Mouse (Mus musculus) CD4-positive, CD25-positive, alpha-beta regulatory T cell, adult 4 months (primary cell): Measurements from ENCODE around the gene Tax1bp3. TPM values are rescaled to one million over a fixed set of nuclear protein-coding genes. Genes with fewer than 3 reads are reported as not detected.

Experiments
- ATAC-seq: one replicate; pipeline ENCODE4 v1.8.0; 2017
- polyA plus RNA-seq, 2 experiments: library from polyadenylated mRNA; unstranded; fragments of 100-300 nt; shearing (Covaris generic); gene quantifications; one replicate each; pipeline ENCODE4 v1.2.1; 2017

Gene Tax1bp3
- polyA plus RNA-seq, 2 experiments from 2014 or later, result 27.4 to 30.8 TPM

DNA sequence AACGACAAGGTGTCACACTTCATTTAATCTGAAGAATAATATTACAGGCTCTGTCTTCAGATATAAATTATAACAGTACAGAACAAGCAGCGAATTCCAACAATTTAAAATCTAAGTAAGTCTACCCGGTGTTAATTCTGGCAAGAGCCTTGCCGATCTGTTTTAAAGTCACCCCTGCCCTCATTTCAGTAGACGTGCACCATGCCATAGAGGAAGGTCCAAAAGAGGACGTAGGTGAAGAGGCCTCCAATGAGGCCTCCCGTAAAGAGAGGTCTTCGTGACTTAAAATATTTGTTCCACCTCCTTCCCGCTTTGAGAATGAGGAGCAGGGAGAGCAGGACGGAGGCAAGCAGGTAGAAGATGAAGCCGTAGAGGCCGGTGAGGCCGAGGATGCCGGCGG, 697 bp upstream of the Tax1bp3 start:
- no peak for ATAC-seq

DNA sequence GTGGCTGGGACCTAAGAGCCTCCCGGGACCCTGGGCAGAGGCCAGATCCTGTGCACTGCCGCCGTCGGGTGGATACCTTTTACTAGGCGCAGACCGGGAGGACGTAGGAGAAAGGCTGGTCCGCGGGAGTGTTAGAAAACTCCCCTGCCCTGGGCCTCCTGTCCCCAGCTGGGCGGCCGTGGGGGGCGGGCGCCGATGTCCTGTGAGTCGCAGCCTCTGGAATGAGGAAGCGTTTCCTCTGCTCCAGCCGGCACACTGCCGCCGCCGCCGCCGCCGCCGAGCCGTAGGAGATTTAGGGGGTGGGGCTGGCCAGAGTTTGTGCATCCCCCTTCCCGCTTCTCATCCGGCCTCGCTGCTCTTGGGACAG, 609 bp downstream of the Tax1bp3 start:
- ATAC-seq, result peak; percentile 5

- no peak for ATAC-seq
These were observed 1.0 kb downstream of the Tax1bp3 start for GRCm38 (mm10) chr11:73177895-73178294.

DNA sequence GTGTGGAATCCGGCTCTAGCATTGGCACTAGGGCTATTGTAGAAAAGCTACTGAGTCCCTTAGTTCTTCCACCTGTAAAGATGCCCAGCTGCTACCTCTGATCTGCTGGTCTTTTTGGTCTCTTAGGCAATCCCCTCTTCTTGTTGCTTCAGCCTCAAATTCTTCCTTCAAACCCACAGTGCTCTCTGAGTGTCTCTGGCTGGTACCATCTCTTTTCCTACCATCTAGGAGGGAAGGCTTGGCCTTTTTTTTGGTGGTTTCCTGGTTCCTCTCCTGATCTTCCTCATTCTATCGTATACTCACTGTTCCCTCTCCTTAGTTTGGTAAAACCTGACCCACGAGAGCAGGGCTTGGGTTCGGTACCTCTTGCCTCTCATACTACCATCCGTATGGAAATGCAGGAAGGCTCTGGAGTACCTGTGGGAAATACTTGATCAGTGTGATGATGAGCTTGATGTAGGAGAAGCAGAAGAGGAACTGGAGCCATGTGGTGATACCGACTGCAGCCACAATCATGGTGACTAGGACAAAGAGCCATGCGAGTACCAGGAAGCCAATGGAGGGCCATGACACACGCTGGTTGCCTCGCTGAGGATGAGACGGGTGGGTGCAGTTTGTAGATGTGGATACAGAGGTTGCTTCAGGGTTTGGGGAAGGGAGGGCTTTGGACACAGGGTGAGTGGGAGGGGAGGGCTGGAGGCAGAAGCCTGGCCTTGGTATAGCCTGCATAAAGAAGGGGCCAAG, 9.2 kb downstream of the Tax1bp3 start:
- ATAC-seq, result no peak

DNA sequence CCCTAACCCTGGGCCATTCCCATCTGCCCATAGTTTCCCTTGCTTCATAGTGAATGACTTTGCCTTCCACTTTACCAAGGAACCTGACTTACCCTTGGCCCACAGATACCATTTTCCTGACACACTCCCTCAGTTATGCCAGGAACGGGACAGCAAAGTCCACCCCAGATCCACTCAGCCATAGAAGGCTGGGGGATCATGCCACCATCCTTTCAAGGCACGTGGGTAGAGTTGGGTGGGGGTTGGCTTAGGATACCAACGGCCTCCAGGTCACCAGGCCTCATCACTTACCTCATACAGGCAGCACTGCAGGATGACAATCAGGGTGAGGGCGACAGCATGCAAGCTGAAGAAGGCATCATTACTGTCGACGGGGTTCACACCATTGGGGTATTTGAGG, 10.3 kb downstream of the Tax1bp3 start:
- ATAC-seq, result no peak

- no peak for ATAC-seq
These were observed 16.2 kb downstream of the Tax1bp3 start for GRCm38 (mm10) chr11:73193047-73193446.

DNA sequence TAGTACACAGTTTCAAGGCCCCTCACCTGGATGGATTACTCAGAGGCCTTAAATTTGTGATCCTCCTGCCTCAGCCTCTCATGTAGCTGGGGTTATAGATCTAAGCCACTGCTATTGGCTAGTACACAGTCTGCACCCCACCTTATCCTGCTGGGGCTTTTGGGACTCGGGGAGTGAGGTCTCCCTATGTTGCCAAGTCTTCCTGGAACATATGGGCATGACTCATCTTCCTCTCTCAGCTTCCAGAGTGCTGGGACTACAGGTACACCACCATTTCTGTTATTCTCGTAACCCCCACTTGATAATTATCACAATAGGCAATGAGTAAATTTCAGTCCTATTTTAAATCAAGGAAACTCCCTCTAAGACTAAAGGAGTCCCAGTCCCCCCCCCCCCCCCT, 17.6 kb downstream of the Tax1bp3 start:
- ATAC-seq, result no peak

GRCm38 (mm10) chr11:73198190-73198589, 21.3 kb downstream of the Tax1bp3 start:
- ATAC-seq, result no peak

GRCm38 (mm10) chr11:73198603-73199229, 21.8 kb downstream of the Tax1bp3 start, which contains the start of gene Ctns:
Ctns (minus strand) TSS chr11:73199042.
- ATAC-seq, result peak; percentile 86

GRCm38 (mm10) chr11:73199230-73199712, 22.4 kb downstream of the Tax1bp3 start, which contains the start of gene Shpk:
Shpk (plus strand) TSS chr11:73199460.
- ATAC-seq, result peak; percentile 95

GRCm38 (mm10) chr11:73199879-73200278, 23.0 kb downstream of the Tax1bp3 start:
- peak; percentile 32 for ATAC-seq

GRCm38 (mm10) chr11:73201021-73201420, 24.1 kb downstream of the Tax1bp3 start:
- ATAC-seq, result no peak

DNA sequence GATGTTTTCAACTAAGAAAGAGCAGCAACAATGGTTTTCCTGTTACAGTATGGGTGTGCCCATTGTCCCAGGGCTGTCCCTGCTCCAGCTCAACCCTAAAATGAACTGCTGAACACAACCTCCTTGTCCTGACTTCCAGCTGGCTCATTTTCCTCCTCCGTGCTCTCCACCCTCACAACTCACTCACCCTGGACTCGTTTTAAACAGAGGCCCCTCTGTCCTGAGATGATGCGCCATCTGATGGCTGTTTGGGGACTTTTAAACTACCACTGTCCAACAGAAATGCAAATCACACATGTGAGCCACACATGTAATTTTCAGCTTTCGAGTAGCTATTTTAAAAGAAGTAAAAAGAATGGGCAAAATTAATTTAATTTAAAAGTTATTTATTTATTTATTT, 24.7 kb downstream of the Tax1bp3 start:
- ATAC-seq, result no peak

- ATAC-seq, result no peak
These were observed 27.0 kb downstream of the Tax1bp3 start for GRCm38 (mm10) chr11:73203895-73204294.

- ATAC-seq, result no peak
These were observed 28.3 kb downstream of the Tax1bp3 start for GRCm38 (mm10) chr11:73205194-73205593.

- no peak for ATAC-seq
These were observed 30.7 kb downstream of the Tax1bp3 start for GRCm38 (mm10) chr11:73207621-73208020.

DNA sequence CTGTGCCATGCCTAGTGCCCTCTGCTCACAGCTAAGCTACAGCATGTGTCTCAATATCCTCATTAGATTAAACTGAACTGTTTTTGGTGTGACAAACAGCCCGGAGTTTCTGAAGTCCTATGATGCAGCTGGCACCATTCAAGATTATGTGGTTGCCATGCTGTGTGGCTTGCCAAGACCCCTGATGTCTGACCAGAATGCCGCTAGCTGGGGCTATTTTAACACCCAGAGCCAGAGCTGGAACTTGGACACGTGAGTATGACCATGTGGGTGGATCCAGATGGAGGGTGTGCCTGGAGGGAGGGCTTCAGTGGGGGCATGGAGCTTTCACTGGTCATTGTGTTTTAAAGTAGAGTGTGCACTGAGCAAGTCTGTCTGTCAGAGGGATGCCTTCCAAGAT, 37.1 kb downstream of the Tax1bp3 start:
- ATAC-seq, result no peak

- ATAC-seq, result no peak
These were observed 42.8 kb downstream of the Tax1bp3 start for GRCm38 (mm10) chr11:73219671-73220070.

GRCm38 (mm10) chr11:73220651-73221050, 43.8 kb downstream of the Tax1bp3 start:
- no peak for ATAC-seq

- ATAC-seq, result no peak
These were observed 46.0 kb downstream of the Tax1bp3 start for GRCm38 (mm10) chr11:73222846-73223245.

GRCm38 (mm10) chr11:73223966-73224365, 47.1 kb downstream of the Tax1bp3 start:
- no peak for ATAC-seq

DNA sequence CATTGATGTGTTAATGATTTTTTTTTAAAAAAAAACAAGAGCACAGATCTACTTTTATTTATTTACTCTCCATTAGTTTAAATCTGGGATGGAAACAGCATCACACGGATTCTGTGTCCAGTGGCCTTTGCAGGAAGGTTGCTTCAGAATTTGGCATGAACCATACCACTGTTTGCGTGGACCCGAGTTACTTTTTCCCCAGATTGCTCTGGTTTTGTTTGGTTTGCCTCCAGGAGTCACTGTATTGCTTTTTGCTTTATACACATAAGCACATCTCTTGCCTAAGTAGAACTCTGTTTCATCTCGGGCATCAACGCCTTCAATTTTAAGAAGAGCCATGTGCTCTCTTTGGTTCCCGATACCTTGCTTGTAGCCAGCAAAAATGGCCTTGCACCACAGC, 49.0 kb downstream of the Tax1bp3 start:
- no peak for ATAC-seq

DNA sequence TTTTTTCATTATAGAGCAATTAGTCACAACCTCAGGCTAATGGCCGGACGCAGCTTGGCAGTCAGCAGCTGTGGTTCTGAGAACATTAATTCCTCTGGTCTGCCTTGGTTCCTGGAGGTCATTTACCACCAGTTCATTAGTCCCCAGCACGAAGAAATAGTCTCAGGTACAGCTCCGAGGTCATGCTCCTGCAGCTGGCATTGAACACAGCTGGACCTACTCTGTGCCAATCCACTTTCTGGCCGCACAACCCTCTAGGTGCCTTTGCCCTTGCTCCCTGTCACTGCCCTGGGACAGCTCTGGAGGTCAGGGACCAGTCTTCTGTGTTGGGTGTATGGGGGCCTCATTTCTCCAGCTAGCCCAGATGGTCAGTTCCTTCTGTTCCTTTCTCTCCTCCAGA, 52.0 kb downstream of the Tax1bp3 start:
- no peak for ATAC-seq

DNA sequence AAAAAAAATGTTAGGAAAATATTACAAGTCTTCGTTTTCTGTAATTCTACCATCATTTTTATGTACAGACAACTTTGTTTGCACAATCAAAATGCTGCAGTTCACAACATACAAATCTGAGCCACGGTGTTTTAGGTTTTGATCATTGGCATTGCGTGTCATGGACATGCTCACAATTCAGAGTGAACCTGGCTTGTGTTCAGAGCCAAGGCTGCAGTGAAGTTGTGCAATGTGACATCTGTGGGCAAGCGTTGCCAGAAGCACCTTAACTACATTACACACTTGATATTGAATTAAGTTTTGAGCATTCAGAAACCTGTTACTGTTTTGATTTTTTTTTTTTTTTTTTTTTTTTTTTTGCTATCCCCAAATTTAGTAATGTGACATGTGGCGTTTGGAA, 53.2 kb downstream of the Tax1bp3 start:
- no peak for ATAC-seq
